Mouse (Mus musculus): ENCODE data around the gene Ddo.

GRCm38 (mm10) chr10:40678477-40678876 lies 48.7 kb downstream of the Ddo start:
- TF ChIP-seq CTCF (IDR thresholded peaks at IDR 0.05; ENCODE audit: extremely low read depth, insufficient read length, insufficient replicate concordance, low read depth, low read length) (no peak), POLR2A (IDR thresholded peaks at IDR 0.05; ENCODE audit: low read depth, low read length) (no peak)
